Mouse (Mus musculus) neural tube, embryonic 10.5 days (tissue): Measurements from ENCODE around the gene Lrrc3c.
"Not testable (repeated sequence)": the region's sequence is repeated elsewhere in the genome, so short reads cannot be mapped to it uniquely, and the experiment has no call there.

Experiments used
- DNase-seq: peaks from one replicate; pipeline ENCODE4 v3.0.0-alpha.2; 2017; ENCODE audit warnings: low spot score; ENCODE audit errors: extremely low spot score

Lrrc3c gene

DNA sequence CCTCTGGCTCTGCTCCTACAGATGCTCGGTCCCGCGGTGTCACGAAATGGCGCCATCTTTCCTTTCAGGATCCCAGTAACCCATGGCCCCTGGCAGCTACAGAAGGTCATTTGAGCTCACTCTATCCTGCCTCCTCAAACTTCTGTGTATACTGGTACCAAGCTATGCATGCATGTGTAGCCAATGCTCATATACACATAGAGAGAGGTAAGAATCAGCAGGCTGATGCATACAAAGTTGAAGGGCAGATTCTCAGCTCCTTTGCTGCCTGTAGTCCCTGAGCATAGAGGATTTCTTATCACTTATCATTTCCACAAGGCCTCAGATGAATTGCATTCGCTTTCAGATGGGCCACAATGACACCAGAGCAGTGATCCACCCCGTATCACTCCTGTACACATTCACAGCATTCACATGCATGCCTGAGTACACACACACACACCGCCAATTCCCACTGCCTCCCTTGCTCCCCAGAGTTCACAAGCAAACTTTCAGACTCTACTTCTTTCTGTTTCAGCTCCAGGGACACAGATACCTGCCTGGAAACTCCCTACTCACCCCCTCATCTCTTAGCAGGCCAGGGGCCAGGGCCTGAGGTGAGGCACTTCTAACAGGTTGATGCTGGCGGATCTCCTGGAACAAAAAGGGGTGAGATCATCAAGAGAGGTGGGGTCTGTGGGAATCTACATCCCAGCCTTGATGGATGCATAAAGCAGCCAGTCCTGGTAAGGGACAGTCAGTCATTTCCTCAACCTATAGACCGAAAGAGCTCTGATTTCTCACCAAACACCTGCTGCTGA lies 27.7 kb downstream of the Lrrc3c start, which contains the start of the genes Gm12355 and Gsdma3:
Gene Gm12355, minus strand, starts transcription at position 51 of the 800 bp plus-strand sequence.
Gene Gsdma3, plus strand, starts transcription at position 750 of the 800 bp plus-strand sequence.
- no peak for DNase-seq

DNA sequence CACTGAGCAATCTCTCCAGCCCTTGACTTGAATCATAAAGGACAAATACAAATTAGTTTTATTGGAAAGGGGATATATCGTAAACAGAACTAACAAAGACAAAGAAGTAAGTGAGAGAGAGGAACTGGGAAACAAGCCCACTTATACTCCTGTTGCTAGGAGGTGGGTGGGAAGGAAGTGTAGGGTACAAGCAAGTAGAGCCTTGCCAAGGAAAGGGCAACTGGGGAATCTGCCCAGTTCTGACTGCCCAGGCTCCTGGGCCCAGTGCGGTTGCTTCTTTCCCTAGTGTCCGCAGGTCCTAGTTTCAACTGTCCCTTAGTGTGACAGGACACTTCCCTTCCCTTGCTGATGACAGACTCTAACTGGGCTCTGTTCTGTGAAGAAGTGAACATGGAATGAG lies 30.6 kb downstream of the Lrrc3c start:
- DNase-seq = no peak

DNA sequence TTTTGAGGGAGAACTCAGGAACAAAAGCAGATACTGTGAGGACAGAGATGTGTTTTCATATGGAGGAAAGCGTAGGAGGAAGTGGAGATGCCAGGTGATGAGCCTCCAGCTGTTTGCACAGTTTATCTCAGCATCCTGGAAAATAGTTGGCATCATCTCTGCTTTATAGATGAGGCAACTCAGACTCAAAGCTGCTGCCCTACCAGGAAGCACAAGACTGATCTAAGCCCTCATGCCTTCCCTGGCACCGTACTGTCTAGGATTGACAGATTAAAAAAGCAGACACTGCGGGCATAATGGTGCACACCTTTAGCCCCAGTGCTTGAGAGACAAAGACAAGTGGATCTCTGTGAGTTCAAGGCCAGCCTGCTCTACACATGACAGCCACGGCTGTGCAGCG lies 32.6 kb downstream of the Lrrc3c start:
- no peak for DNase-seq

DNA sequence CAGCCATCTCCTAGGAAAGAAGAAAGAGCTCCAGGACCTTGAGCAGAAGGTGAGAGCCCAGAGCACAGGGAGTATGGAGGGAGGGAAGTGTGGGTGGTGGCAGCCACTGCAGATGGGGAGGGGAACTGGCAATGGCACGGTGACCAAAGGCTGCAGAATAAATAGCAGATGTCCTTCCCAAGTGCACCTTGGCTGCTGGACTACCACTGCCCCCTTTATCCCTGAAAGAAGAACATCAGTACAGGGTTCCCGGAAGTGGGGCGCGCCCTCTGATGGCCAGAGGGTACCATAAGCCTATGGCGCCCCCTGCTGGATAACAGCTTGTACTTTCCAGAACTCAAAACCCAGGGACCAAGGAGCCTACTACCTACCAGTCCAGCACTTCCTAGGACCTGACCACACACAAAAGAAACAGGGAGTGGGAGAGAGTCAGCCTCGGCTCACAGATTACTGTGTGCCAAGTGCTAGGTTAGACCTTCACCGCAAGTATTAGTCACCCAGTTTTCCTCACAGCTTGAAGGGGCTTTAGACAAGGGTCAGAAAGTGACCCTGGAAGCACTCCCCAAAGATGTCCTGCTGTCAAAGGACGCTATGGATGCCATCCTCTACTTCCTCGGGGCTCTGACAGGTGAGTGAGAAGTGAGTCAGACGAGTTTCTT lies 37.4 kb downstream of the Lrrc3c start:
- not testable (repeated sequence) for DNase-seq

DNA sequence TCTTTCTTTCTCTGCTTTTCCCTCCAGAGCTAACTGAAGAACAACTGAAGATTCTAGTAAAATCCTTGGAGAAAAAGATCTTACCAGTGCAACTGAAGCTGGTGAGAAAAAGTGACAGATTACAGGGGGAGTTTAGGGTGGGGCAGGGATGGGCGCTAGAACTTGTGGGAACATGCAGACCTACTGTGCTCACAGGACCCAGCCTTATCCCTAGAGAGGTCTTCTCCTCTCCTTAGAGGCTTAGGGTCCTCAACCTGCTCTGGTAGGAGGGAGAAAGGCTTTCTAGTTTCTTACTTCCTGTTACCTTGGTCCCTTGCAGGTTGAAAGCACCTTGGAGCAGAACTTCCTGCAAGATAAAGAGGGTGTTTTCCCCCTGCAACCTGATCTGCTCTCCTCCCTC lies 39.4 kb downstream of the Lrrc3c start:
- no peak for DNase-seq

DNA sequence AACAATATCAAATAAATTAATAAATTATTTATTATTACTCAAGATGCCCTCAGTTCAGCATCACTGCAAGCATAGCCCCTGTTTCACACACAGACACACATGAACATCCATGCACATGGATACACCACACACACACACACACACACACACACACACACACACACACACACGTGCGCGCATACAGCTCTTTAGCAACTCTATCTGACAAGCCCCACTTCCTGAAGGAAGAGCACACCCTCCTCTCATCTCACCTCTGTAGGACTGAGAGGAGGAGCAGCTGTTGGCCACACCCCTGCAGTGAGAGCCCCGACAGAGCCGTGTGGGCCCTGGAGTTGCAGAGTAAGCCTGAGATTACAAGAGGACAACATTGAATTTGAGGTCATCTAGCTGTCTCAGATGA lies 42.0 kb downstream of the Lrrc3c start:
- DNase-seq = no peak

DNA sequence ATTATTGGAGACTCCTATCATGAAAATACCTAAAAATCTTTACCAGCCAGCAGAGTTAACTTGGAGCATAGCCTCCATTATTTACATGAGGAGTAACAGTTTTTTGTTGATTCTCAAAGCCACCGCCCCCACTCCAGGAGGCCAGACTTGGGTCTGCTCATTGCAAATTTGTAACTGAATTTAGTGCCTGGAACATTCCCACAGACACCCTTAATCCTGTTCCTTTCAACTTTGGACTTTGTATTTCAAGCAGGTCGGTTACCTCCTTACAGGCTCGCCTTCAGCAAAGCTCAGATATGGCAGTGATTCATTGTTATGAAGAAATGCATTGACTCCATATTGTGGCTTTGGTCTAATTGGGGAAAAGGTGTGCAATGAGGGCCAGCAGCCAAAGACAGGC lies 46.7 kb downstream of the Lrrc3c start:
- DNase-seq = no peak

DNA sequence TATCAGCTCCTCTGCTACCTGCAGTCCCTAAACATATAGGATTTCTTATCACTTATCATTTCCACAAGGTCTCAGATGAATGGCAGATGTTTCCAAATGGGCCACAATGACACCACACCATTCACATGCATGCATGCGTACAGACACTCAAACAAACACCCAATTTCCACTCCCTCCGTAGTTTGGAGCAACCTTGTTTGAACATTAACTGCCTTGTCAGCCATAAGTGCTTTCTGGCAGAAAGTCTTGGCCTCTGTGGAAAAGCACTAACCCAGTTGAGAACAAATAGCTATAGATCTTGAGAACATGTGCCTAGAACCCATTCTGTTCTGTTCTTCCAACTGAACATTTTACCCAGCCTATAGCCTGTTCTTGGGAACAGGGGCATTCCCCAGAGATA lies 47.9 kb downstream of the Lrrc3c start:
- no peak for DNase-seq

DNA sequence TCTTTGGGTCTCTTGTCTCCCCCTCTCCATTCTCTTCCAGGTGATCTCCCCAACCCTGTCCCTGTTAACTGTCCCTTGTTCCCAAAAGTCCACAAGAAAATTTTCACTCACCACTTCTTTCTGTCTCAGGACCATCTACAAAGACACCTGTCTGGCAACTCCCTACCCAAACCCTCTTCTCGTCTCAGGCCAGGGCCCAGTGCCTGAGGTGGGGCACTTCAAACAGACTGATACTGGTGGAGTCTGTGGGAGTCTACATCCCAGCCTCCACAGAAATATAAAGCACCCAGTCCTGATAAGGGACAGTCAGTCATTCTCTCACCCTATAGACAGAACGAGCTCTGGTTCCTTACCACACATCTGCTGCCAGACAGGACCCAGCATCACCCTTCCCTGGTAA lies 48.4 kb downstream of the Lrrc3c start, which contains the start of gene Gsdma2:
Gene Gsdma2, plus strand, starts transcription at position 301 of the 400 bp plus-strand sequence.
- DNase-seq = no peak
